Mouse (Mus musculus): ENCODE data around the gene Rpl9. TPM values are rescaled to one million over a fixed set of nuclear protein-coding genes. Genes with fewer than 3 reads are reported as not detected.

The Rpl9 gene
- polyA plus RNA-seq (2017; shearing (Covaris generic)): 1,000 to 10,000 TPM; 1,645 to 3,067 (median 2,326) TPM

DNA sequence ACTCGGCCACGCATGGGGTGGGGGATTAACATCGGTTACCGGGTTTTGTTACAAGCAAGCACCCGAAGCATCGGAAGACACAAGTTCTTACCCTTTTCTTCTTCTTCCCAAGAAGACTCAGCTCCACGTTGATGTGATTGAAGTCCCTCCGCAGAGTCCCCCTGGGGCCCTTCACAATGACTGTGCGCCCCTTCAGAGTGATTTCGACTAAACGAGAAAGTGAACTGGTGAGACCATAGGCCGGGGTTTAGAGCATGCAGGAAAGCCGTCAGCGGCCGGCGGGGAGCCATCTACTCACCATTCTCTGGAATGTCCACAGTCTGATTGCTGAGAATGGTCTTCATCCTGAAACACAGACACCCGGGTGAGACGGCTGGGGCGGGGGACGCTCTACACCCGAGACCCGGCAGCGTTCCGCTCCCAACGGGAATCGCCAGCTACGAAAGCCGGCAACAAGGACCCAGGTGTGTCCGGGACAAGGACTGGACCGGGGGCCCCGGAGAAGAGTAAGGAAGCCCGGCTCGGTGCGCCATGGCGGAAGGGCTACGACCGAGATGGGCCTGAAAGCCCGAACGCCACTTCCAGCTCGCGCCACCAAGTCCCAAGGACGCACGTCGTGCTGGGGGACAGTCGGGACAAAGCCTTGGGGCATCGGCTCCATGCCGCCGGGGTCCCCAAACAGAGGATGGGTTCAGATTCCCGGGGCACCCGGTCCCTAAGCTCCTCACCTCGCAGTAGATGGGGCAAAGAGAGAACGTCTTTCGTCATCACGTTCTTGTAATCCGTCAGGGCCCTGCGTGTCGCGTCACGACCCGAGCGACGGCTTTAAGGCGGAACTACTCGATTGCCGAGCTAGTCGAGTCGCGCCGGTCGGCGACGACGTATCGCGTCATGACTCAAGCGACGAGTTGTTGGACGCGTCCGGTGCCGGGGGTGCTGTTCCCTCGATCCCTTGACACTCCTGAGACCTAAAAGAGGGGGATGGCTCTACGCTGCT, at the start of gene Rpl9, which contains the start of gene Lias:
Gene Rpl9, minus strand, starts transcription at position 797 of the 997 bp plus-strand sequence.
Gene Lias, plus strand, starts transcription at position 850 of the 997 bp plus-strand sequence.
- peak; percentile 97 for ATAC-seq

DNA sequence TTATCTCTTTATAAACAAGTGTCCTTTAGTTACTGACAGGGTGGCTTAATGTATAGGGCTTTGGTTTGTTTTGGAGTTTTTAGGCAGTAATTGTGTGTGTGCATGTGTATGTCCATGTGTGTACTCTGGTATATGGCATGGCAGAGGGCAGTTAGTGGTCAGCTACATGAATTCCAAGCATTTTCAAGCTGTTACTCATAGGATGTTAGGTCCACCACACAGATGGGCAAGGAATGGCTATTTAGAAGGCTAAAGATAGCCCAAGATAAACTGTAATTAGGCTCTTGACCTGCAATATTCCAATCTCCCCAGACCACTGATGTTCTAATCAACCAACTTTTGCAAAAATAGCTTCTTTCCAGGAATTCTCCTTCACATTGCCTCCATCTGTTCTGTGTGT, 46.8 kb upstream of the Rpl9 start:
- no peak for ATAC-seq

DNA sequence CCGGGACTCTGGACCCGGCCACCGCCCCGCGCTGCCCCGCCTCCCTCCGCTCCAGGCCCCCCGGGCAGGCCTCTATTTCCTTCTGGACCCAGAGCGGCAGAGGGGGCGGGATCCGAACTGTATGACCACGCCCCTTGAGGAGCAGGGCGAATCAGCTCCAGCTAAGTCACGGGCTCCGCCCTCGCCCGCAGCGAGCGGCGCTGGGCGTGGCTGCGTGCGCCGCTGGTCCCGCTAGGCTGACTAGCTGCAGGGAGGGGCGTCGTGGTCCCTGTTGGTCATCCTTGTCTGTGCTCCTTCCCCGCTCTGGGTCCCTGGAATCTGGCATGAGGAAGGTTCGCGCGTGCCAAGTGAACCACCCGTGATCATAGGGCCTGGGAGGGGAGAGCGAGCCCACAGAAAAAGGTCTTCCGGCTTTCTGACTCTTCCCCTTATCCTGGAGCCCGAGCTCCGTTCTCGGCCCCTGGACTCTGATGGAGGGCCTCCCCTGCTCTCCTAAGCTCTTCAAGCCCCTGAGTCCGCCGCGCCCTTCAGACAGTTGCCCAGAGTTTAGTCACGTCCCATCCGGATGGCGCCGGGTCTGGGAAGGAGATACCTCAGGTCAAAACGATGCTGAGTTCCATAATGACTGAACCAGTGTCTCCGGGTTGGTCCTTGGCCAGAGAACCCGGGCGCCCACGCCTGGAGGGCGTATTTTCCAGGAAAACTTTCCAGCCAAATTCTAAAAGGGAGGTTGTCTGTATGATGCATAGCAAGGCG, 44.7 kb upstream of the Rpl9 start, which contains the start of gene Ugdh:
Gene Ugdh, minus strand, starts transcription at position 144 of the 756 bp plus-strand sequence.
- ATAC-seq: peak; percentile 96

GRCm38 (mm10) chr5:65435363-65435805, 44.1 kb upstream of the Rpl9 start:
- no peak for ATAC-seq

DNA sequence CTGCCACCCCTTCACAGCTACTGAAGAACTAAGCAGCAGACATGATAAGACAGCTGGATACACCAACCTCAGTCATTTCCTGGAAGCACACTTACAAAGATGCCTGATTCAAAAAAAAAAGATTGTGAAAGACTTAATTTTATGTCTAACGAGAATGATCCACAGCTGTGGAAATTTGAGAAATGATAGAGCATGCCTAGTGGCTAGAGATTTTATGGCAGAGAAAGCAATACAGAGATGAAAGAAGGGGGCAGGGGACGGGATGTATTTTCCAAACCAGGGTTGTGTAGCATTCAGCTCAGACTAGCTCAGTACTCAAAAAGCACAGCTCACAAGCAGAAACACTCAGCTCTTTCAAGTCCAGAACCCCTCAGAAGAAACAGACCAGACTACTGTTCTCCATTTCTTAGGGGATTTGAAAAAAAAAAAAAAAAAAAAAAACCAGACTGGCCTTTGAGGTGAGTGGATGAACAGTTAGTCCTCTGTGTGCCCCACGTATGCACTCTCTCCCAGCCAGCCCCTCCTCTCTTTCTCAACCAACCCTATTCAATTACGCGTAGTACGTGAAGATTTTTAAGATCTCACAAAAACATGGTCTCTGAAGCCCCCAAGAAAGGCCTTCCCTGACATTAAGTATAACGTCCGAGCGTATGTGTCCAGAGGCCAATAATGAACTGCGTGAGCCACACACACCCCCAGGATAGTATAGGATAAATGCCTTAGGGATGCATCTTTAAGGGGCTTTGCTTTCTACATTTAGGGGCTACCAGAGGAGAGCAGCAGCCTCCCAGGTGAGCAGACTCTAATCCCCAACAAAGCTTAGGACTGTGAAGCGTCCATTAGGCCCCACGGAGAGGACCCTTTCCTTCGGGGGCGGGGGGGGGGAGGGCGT, 43.5 kb upstream of the Rpl9 start:
- ATAC-seq: no peak

DNA sequence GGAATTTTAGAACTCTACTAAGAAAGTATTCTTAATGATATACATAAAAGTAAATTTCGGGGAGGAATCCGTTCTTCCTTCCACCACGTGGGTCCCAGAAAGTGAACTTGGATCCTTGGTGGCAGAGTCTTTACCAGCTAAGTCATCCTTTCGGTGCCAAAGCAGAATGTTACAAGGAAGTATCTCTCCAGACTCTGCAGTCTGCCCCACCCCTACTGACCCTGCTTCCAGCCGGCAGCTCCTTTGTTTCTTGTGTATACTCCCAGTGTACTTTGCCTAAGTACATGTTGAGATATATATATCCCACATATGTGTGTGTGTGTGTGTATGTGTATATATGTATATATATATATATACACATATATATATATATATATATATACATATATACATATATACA, 38.2 kb upstream of the Rpl9 start:
- no peak for ATAC-seq

DNA sequence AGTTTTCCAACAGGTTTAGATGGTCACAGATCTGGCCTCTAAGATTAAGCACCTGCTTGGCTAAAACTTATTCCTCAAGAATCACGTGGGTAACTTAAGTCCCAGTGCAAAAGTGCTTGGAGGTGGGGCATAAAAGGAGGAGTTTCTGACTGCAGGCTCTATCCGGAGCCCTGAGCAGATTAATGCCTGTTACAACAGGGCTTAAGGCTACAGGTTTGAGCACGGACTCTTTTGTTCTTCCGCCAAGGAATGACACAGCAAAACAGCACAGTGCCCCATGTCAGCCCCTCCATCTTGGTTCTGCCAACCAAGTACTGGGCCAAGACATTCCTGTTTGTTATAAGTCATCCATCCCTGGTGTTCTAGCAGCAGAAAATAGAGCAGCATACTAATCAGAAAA, 37.1 kb upstream of the Rpl9 start:
- ATAC-seq: no peak

DNA sequence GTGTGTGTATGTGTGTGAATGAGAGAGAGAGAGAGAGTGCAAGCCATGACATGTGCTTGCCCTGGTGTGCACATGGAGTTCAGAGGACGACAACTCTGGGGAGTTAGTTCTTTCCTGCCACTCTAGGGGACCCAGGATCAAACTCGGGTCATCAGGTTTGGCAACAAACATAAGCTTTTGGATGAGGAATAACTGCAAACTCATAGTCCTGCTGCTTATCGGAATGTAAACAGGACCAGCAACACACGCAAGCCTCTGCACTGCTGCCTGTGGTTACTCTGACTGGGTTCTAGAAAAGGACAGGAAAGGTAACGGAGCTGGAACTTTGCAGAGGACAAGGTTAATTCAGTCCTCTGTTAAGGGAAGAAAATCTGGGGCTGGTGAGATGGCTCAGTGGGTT, 34.0 kb upstream of the Rpl9 start:
- ATAC-seq: no peak

DNA sequence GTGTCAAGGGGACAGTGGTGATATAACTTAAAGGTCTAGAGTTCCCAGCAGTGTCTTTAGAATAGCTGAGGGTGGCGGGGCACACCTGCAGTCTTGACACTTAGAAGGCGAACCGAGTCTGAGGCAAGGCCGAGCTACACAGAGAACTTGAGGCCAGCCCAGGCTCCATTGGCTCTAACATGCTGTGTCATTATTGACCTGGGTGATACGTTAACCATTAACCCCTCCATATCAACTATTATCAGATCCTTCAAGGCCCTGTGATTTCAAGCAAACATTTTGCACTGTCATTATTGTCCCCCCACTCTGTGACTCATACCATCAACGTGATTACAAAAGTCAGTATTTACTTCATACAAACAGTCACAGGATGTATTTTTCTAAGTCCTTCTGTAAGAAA, 33.0 kb upstream of the Rpl9 start:
- no peak for ATAC-seq

DNA sequence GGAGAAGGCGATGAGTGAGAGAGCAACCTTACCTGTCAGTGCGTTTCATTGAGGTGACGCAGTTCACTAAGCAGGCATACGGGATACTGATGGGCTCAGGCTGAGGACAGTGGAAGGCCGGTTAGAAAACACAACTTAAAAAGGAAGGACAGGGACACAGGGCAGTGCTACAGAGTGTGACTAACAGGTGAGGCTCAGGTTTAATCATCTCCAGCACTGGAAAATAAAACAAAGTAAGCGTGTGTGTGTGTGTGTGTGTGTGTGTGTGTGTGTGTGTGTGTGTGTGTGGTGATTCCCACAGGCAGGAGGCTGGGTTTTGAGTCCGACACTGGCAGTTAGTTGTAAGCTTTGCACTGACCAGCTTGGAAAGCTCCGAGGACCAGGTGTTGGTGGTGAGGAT, 31.6 kb upstream of the Rpl9 start:
- no peak for ATAC-seq

DNA sequence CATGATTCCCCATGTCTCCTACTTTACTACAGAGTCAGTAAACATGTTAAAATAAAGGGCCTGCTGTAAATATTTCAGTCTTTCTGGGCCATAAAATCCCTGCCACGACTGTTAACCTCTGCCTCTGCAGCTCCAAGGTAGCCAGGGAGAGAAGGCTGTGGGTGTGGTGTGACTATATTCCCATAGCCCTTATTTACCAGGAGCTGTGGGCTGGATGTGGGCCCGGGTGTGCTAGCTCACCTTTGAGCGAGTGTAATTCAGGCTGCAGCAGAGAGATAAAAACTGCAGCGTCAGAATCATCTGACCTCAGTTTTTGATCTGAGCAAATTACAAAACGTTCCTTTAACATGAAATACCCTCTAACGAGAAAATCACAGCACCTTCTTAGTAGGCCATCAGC, 29.6 kb upstream of the Rpl9 start:
- ATAC-seq: no peak

GRCm38 (mm10) chr5:65419136-65419535, 27.9 kb upstream of the Rpl9 start:
- no peak for ATAC-seq

DNA sequence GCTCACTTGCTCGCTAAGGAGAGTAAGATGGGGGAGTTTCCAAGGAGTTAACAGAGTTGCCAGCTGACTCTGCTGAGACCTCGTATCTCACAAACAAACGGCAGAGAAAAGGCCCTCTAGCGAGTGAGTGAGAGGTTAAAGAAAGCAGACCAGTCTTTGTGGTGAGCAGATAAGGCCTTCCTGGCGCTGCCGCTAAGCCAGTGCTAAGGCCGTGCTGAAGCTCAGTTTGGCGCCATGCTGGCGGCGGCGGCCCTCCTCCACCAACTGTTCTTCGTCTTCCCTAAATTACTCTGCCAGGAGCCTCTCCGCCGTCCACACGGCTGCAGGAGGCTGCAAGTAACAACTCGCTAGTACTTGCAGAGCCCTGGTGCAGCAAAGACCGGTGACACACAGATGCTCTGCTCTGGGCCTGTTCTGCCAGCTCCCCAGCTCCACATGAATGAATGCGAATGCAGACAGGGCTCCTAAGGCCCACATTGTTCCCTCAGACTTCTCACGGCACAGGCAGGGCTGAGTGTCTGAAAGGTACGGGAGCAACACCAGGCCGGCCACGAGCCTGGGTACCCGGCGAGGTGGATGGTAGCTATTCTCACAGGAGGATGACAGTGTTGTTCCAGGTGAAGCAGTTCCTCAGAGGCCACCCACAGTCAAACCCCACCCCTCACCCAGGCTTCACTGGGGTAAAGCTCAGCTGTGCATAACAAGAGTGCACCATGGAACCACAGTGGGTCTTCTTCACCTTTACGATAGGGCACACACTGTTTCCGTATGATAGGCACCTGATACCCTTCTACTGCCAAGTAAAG, 24.6 kb upstream of the Rpl9 start:
- no peak for ATAC-seq

DNA sequence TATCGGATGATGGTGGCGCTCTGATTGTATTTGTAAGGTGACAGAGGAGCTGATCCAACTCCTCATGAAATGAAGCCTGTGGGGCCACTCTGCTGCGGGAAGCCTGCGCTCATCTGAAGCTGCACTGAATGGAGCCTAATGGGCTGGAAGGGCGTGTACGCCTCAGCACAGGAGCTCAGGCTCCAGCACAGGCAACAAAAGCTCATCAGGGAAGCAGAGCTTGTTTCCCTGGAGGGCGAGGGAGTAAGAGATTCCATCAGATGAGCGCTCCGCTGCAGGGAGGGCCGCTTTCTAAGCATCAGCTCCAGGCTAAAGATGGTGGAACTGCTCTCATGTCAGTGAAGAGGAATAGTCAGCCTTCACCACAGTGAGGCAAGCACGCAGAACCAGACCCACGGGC, 16.7 kb upstream of the Rpl9 start:
- ATAC-seq: no peak

GRCm38 (mm10) chr5:65401251-65401994, 10.2 kb upstream of the Rpl9 start:
- ATAC-seq: peak; percentile 70

GRCm38 (mm10) chr5:65394425-65394824, 3.2 kb upstream of the Rpl9 start:
- ATAC-seq: no peak

DNA sequence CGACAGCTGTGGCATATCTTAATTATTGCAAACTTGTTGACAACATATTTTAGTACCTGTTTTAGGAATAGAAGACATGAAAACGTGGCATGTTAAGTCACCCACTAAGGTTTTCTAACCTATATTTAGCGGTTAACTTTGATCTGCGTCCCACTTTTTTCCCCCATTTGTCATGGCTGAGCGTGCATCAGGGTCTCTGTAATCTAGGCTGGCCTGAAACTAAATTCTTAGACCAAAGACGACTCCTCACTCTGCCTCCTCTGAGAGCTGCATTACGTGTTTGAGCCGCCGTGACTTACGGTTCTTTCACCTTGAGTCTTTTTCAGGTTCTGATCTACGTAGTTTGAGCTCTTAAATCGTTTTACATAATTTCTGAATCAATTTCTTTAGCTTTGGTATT, 509 bp upstream of the Rpl9 start:
- ATAC-seq: peak; percentile 14

GRCm38 (mm10) chr5:65387008-65387867, 4.0 kb downstream of the Rpl9 start:
- no peak for ATAC-seq

- no peak for ATAC-seq
Observed at GRCm38 (mm10) chr5:65385704-65386103, 5.5 kb downstream of the Rpl9 start.

GRCm38 (mm10) chr5:65374746-65375145, 16.5 kb downstream of the Rpl9 start:
- no peak for ATAC-seq

Data from inflammation-experienced regulatory T-cells, adult 6 months (primary cell).